Mouse (Mus musculus) limb, embryonic 14.5 days (tissue): ENCODE data around the gene Tmem144. TPM values are rescaled to one million over a fixed set of nuclear protein-coding genes. Genes with fewer than 3 reads are reported as not detected.

Experiments used
- ATAC-seq: fragments of 200-750 bp; cut with Nextera tagmentation; 2 replicates; pipeline ENCODE4 v1.8.0; 2017; ENCODE audit warnings: low read depth, moderate number of reproducible peaks, moderate TSS enrichment; ENCODE audit not compliant: low FRiP score
- DNase-seq: peaks from one replicate; pipeline ENCODE4 v3.0.0-alpha.2; 2015; ENCODE audit warnings: low spot score
- H3K27ac ChIP-seq: fragments of 300-500 bp; sonication (generic); replicated peaks from 2 replicates; pipeline ENCODE4 v1.5.1; 2014; ENCODE audit warnings: low read depth, mild to moderate bottlenecking, low read length, moderate library complexity, mixed read lengths
- H3K27me3 ChIP-seq: fragments of 300-500 bp; sonication (generic); 2 replicates; pipeline ENCODE4 v1.6.1; 2014; ENCODE audit warnings: low read length, mixed read lengths; ENCODE audit not compliant: control insufficient read depth, insufficient read depth
- H3K36me3 ChIP-seq: fragments of 300-500 bp; sonication (generic); 2 replicates; pipeline ENCODE4 v1.6.1; 2014; ENCODE audit warnings: mild to moderate bottlenecking, low read length, moderate library complexity, mixed read lengths; ENCODE audit not compliant: control insufficient read depth, insufficient read depth
- H3K4me1 ChIP-seq: fragments of 300-500 bp; sonication (generic); 2 replicates; pipeline ENCODE4 v1.6.1; 2014; ENCODE audit warnings: antibody characterized with exemption, low read length, mixed read lengths; ENCODE audit not compliant: control insufficient read depth, insufficient read depth
- H3K4me2 ChIP-seq: fragments of 300-500 bp; sonication (generic); replicated peaks from 2 replicates; pipeline ENCODE4 v1.6.1; 2014; ENCODE audit warnings: low read depth, mild to moderate bottlenecking, low read length, moderate library complexity; ENCODE audit not compliant: severe bottlenecking
- H3K4me3 ChIP-seq: fragments of 300-500 bp; sonication (generic); replicated peaks from 2 replicates; pipeline ENCODE4 v1.5.1; 2014; ENCODE audit warnings: low read length
- H3K9ac ChIP-seq: fragments of 300-500 bp; sonication (generic); 2 replicates; pipeline ENCODE4 v1.6.1; 2014; ENCODE audit warnings: mild to moderate bottlenecking, low read depth, low read length, moderate library complexity; ENCODE audit not compliant: severe bottlenecking
- H3K9me3 ChIP-seq: fragments of 300-500 bp; sonication (generic); 2 replicates; pipeline ENCODE4 v1.6.1; 2016; ENCODE audit warnings: low read length; ENCODE audit not compliant: control insufficient read depth
- POLR2A ChIP-seq: fragments of 200-500 bp; IDR thresholded peaks from 2 replicates; pipeline ENCODE4 v1.8.0; 2012; ENCODE audit warnings: inconsistent platforms, mild to moderate bottlenecking, moderate library complexity, borderline replicate concordance; ENCODE audit not compliant: insufficient read depth, insufficient read length; ENCODE audit errors: extremely low read depth
- WGBS: fragments of 180-500 bp; shearing (Covaris S2); extraction: QIAGEN DNeasy Blood & Tissue Kit; methylation state at CpG from one replicate; pipeline ENCODE4 v1.1.7; 2014; 5-methylcytosine and 5-hydroxymethylcytosine counted together
- polyA plus RNA-seq, 2 experiments: library from polyadenylated mRNA; depleted of rRNA in 1 of 2; stranded (reverse) in 1 of 2; unstranded in 1 of 2; fragments of >200 nt; fragmentation: Nextera tagmentation in 1 of 2; extraction: Ambion mirVana in 1 of 2; gene quantifications; 2 replicates each; pipeline versions ENCODE4 v1.2.1 to v1.2.3; 2012 to 2014

Tmem144 gene
- polyA plus RNA-seq, 2 experiments = 1.2 to 3.3 TPM

DNA sequence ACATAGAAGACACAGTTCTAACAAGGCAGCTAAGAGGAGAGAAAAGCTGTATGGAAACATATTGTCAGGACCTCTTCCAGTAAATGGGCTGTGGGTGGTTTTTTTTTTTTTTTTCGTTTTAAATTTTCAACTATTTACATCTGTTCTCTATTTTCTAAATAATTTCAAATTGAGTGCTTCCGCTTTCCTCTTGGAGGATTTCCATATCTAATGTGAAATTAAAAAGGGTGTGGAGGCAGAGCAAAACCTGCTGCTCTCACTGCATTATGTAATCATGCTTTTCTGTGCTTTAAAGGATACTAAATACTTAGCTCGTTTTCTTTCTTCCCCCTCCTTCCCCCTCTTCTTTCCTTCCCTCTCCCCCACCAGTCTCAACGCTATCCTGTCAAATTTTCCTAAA is 3.7 kb downstream of the Tmem144 start:
- H3K4me2 ChIP-seq = no peak overlapping the region
- H3K27ac ChIP-seq = no peak overlapping the region
- TF ChIP-seq POLR2A = no peak
- no peaks in the 10 kb centered on the region for H3K4me1 ChIP-seq
- DNase-seq (no peak), ATAC-seq (no peak)
- no peaks in the 10 kb centered on the region for H3K36me3 ChIP-seq
- WGBS = 30% methylated on average over 4 of the region's 4 CpGs
- no peaks in the 10 kb centered on the region for H3K9me3 ChIP-seq
- no peak overlapping the region for H3K9ac ChIP-seq
- no peaks in the 10 kb centered on the region for H3K27me3 ChIP-seq
- no peak overlapping the region for H3K4me3 ChIP-seq

GRCm38 (mm10) chr3:79846633-79847032 is 5.9 kb downstream of the Tmem144 start:
- ATAC-seq (no peak), DNase-seq (no peak)
- Histone ChIP-seq H3K9me3 (no peaks in the 10 kb centered on the region), H3K27me3 (no peaks in the 10 kb centered on the region), H3K36me3 (no peaks in the 10 kb centered on the region), H3K4me1 (no peaks in the 10 kb centered on the region), H3K9ac (no peak overlapping the region), H3K27ac (no peak overlapping the region), H3K4me2 (no peak overlapping the region), H3K4me3 (no peak overlapping the region)
- WGBS = 80% methylated on average over 5 of the region's 5 CpGs
- TF ChIP-seq POLR2A = no peak

DNA sequence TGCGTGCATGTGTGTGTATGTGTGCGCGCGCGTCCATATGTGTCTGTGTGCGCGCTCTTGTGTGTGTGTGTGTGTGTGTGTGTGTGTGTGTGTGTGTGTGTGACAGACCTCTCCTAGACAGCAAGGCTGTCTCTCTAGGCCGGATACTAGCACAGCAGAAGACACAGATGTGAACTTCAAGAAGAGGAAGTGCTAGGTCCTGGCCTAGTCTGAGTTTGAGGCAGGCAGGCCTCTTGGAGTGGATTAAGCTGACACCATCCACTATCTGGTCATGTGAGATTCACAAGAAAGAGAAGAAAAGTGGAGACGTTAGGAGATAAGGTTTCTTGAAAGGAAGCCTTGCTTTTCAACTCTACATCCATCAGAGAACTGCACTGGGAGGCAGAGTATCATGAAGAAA is 8.6 kb downstream of the Tmem144 start:
- DNase-seq (no peak), ATAC-seq (no peak)
- Histone ChIP-seq H3K4me1 (no peaks in the 10 kb centered on the region), H3K9me3 (no peaks in the 10 kb centered on the region), H3K4me3 (no peak overlapping the region), H3K27me3 (no peaks in the 10 kb centered on the region), H3K9ac (no peak overlapping the region), H3K27ac (no peak overlapping the region), H3K4me2 (no peak overlapping the region), H3K36me3 (no peaks in the 10 kb centered on the region)
- TF ChIP-seq POLR2A = no peak
- 89% methylated on average over 9 of the region's 9 CpGs for WGBS

DNA sequence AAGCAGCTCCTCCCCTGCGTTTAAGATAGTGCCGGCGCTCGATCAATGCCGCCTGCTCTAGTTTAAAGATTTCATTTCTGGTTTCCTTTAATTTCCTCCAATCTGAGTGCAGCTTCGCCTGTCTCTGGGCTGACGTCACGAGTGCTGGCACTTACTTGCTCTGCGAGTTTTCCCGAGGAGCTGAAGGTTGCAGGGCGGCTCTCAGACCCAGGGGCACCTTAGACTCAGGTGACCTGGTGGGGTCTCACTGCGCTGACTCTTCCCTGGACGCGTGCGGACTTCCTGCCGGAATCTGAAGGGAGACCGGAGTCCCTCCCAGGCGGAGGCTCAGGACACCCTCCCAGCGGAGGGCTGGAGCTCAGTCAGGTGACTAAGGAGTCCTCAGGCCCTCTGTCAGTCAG is 10.0 kb downstream of the Tmem144 start:
- peak overlapping the region; percentile 65; the same call in 1 of the 2 replicates for H3K27ac ChIP-seq
- under 1% methylated on average over 19 of the region's 19 CpGs for WGBS
- H3K9me3 ChIP-seq = no peaks in the 10 kb centered on the region
- peak overlapping the region; percentile 54 for H3K4me3 ChIP-seq
- no peak for TF ChIP-seq POLR2A
- no peaks in the 10 kb centered on the region for H3K4me1 ChIP-seq
- H3K4me2 ChIP-seq = peak overlapping the region; percentile 69
- H3K27me3 ChIP-seq = no peaks in the 10 kb centered on the region
- DNase-seq (peak; percentile 84), ATAC-seq (peak; percentile 89)
- H3K36me3 ChIP-seq = no peaks in the 10 kb centered on the region
- H3K9ac ChIP-seq = peak overlapping the region; percentile 49

GRCm38 (mm10) chr3:79842165-79842564 is 10.4 kb downstream of the Tmem144 start:
- ATAC-seq (peak; percentile 80), DNase-seq (peak; percentile 88)
- Histone ChIP-seq H3K4me1 (no peaks in the 10 kb centered on the region), H3K9me3 (no peaks in the 10 kb centered on the region), H3K4me2 (peak overlapping the region; percentile 69), H3K36me3 (no peaks in the 10 kb centered on the region), H3K9ac (peak overlapping the region; percentile 49), H3K27me3 (no peaks in the 10 kb centered on the region), H3K27ac (peak overlapping the region; percentile 65; the same call in 1 of the 2 replicates), H3K4me3 (peak overlapping the region; percentile 54)
- 10% methylated on average over 12 of the region's 12 CpGs for WGBS
- no peak for TF ChIP-seq POLR2A

- H3K27ac ChIP-seq = no peak overlapping the region
- 74% methylated on average over 6 of the region's 6 CpGs for WGBS
Observed at GRCm38 (mm10) chr3:79841475-79841874, 11.1 kb downstream of the Tmem144 start.

More at GRCm38 (mm10) chr3:79841475-79841874, 11.1 kb downstream of the Tmem144 start:
- ATAC-seq = no peak
- Histone ChIP-seq H3K4me2 (peak overlapping the region; percentile 69), H3K4me1 (no peaks in the 10 kb centered on the region), H3K4me3 (peak overlapping the region; percentile 54), H3K36me3 (no peaks in the 10 kb centered on the region), H3K27me3 (no peaks in the 10 kb centered on the region), H3K9ac (0 out of 2 replicates have a peak overlapping the region, but pooled peaks have one; percentile 18), H3K9me3 (no peaks in the 10 kb centered on the region)
- no peak for TF ChIP-seq POLR2A
- DNase-seq = no peak
